Mouse (Mus musculus): ENCODE data around the gene Metap1d. TPM values are rescaled to one million over a fixed set of nuclear protein-coding genes. Genes with fewer than 3 reads are reported as not detected.

Gene Metap1d
- polyA plus RNA-seq, 1 experiment, result 1.4 TPM

- TF ChIP-seq TAL1 (IDR thresholded peaks at IDR 0.05; ENCODE audit: low read length) (no peak), GATA1 (IDR thresholded peaks at IDR 0.05; ENCODE audit: low read length) (no peak)
- Histone ChIP-seq H3K36me3 (ENCODE audit: control insufficient read depth) (peaks cover 4% of the 10 kb centered on the region; the same call in 1 of the 2 replicates), H3K27me3 (ENCODE audit: control insufficient read depth) (no peaks in the 10 kb centered on the region), H3K4me1 (ENCODE audit: control insufficient read depth) (peaks cover 5% of the 10 kb centered on the region), H3K4me3 (replicated peaks) (no peak overlapping the region), H3K9me3 (ENCODE audit: control insufficient read depth, low read length) (no peaks in the 10 kb centered on the region)
Observed at GRCm38 (mm10) chr2:71483046-71483716, 30.1 kb downstream of the Metap1d start.

GRCm38 (mm10) chr2:71483717-71484066 lies 30.6 kb downstream of the Metap1d start:
- no peaks in the 10 kb centered on the region for H3K27me3 ChIP-seq (ENCODE audit: control insufficient read depth)
- no peak overlapping the region for H3K4me3 ChIP-seq (replicated peaks)
- peaks cover 4% of the 10 kb centered on the region; the same call in 1 of the 2 replicates for H3K36me3 ChIP-seq (ENCODE audit: control insufficient read depth)
- TF ChIP-seq TAL1 (IDR thresholded peaks at IDR 0.05; ENCODE audit: low read length) (no peak), GATA1 (IDR thresholded peaks at IDR 0.05; ENCODE audit: low read length) (no peak)
- H3K9me3 ChIP-seq (ENCODE audit: control insufficient read depth, low read length), result no peaks in the 10 kb centered on the region
- peaks cover 5% of the 10 kb centered on the region for H3K4me1 ChIP-seq (ENCODE audit: control insufficient read depth)

GRCm38 (mm10) chr2:71491295-71491694 lies 38.2 kb downstream of the Metap1d start:
- no peaks in the 10 kb centered on the region for H3K27me3 ChIP-seq (ENCODE audit: control insufficient read depth)
- no peaks in the 10 kb centered on the region for H3K9me3 ChIP-seq (ENCODE audit: control insufficient read depth, low read length)
- no peak for TF ChIP-seq TAL1 (IDR thresholded peaks at IDR 0.05; ENCODE audit: low read length)
- TF ChIP-seq GATA1 (IDR thresholded peaks at IDR 0.05; ENCODE audit: low read length), result no peak
- no peak overlapping the region for H3K4me3 ChIP-seq (replicated peaks)
- H3K36me3 ChIP-seq (ENCODE audit: control insufficient read depth), result no peaks in the 10 kb centered on the region; the same call in 1 of the 2 replicates
- H3K4me1 ChIP-seq (ENCODE audit: control insufficient read depth), result peaks cover 3% of the 10 kb centered on the region

GRCm38 (mm10) chr2:71493161-71493683 lies 40.1 kb downstream of the Metap1d start:
- peaks cover 3% of the 10 kb centered on the region for H3K4me1 ChIP-seq (ENCODE audit: control insufficient read depth)
- no peaks in the 10 kb centered on the region for H3K9me3 ChIP-seq (ENCODE audit: control insufficient read depth, low read length)
- no peak for TF ChIP-seq TAL1 (IDR thresholded peaks at IDR 0.05; ENCODE audit: low read length)
- no peak for TF ChIP-seq GATA1 (IDR thresholded peaks at IDR 0.05; ENCODE audit: low read length)
- H3K27me3 ChIP-seq (ENCODE audit: control insufficient read depth), result no peaks in the 10 kb centered on the region
- H3K36me3 ChIP-seq (ENCODE audit: control insufficient read depth), result no peaks in the 10 kb centered on the region; the same call in 1 of the 2 replicates
- H3K4me3 ChIP-seq (replicated peaks), result no peak overlapping the region

- Histone ChIP-seq H3K27me3 (ENCODE audit: control insufficient read depth) (no peaks in the 10 kb centered on the region), H3K4me3 (replicated peaks) (no peak overlapping the region), H3K4me1 (ENCODE audit: control insufficient read depth) (peaks cover 3% of the 10 kb centered on the region; the same call in 1 of the 2 replicates), H3K9me3 (ENCODE audit: control insufficient read depth, low read length) (no peaks in the 10 kb centered on the region), H3K36me3 (ENCODE audit: control insufficient read depth) (no peaks in the 10 kb centered on the region; the same call in 1 of the 2 replicates)
- no peak for TF ChIP-seq TAL1 (IDR thresholded peaks at IDR 0.05; ENCODE audit: low read length)
- no peak for TF ChIP-seq GATA1 (IDR thresholded peaks at IDR 0.05; ENCODE audit: low read length)
Observed at GRCm38 (mm10) chr2:71494503-71494902, 41.4 kb downstream of the Metap1d start.

GRCm38 (mm10) chr2:71494971-71495370 lies 41.9 kb downstream of the Metap1d start:
- TF ChIP-seq TAL1 (IDR thresholded peaks at IDR 0.05; ENCODE audit: low read length) (no peak), GATA1 (IDR thresholded peaks at IDR 0.05; ENCODE audit: low read length) (no peak)
- Histone ChIP-seq H3K36me3 (ENCODE audit: control insufficient read depth) (no peaks in the 10 kb centered on the region), H3K9me3 (ENCODE audit: control insufficient read depth, low read length) (no peaks in the 10 kb centered on the region), H3K4me1 (ENCODE audit: control insufficient read depth) (peaks cover 3% of the 10 kb centered on the region; the same call in 1 of the 2 replicates), H3K27me3 (ENCODE audit: control insufficient read depth) (no peaks in the 10 kb centered on the region), H3K4me3 (replicated peaks) (no peak overlapping the region)

- no peaks in the 10 kb centered on the region for H3K27me3 ChIP-seq (ENCODE audit: control insufficient read depth)
- peaks cover 3% of the 10 kb centered on the region; the same call in 1 of the 2 replicates for H3K4me1 ChIP-seq (ENCODE audit: control insufficient read depth)
- H3K4me3 ChIP-seq (replicated peaks), result no peak overlapping the region
- 0 out of 2 replicates have a peak, but pooled peaks cover 2% of the 10 kb centered on the region for H3K36me3 ChIP-seq (ENCODE audit: control insufficient read depth)
- TF ChIP-seq TAL1 (IDR thresholded peaks at IDR 0.05; ENCODE audit: low read length) (no peak), GATA1 (IDR thresholded peaks at IDR 0.05; ENCODE audit: low read length) (no peak)
- no peaks in the 10 kb centered on the region for H3K9me3 ChIP-seq (ENCODE audit: control insufficient read depth, low read length)
Observed at GRCm38 (mm10) chr2:71497175-71497574, 44.1 kb downstream of the Metap1d start.

- TF ChIP-seq TAL1 (IDR thresholded peaks at IDR 0.05; ENCODE audit: low read length), result no peak
- no peaks in the 10 kb centered on the region for H3K9me3 ChIP-seq (ENCODE audit: control insufficient read depth, low read length)
- H3K4me3 ChIP-seq (replicated peaks), result no peak overlapping the region
- H3K4me1 ChIP-seq (ENCODE audit: control insufficient read depth), result peaks cover 5% of the 10 kb centered on the region
- H3K36me3 ChIP-seq (ENCODE audit: control insufficient read depth), result 0 out of 2 replicates have a peak, but pooled peaks cover 2% of the 10 kb centered on the region
- H3K27me3 ChIP-seq (ENCODE audit: control insufficient read depth), result no peaks in the 10 kb centered on the region
Observed at GRCm38 (mm10) chr2:71499276-71500230, 46.5 kb downstream of the Metap1d start.

- peaks cover 2% of the 10 kb centered on the region for H3K4me1 ChIP-seq (ENCODE audit: control insufficient read depth)
- H3K27me3 ChIP-seq (ENCODE audit: control insufficient read depth), result no peaks in the 10 kb centered on the region
- peaks cover 17% of the 10 kb centered on the region for H3K36me3 ChIP-seq (ENCODE audit: control insufficient read depth)
- TF ChIP-seq GATA1 (IDR thresholded peaks at IDR 0.05; ENCODE audit: low read length), result no peak
- TF ChIP-seq TAL1 (IDR thresholded peaks at IDR 0.05; ENCODE audit: low read length), result no peak
- no peak overlapping the region for H3K4me3 ChIP-seq (replicated peaks)
- H3K9me3 ChIP-seq (ENCODE audit: control insufficient read depth, low read length), result no peaks in the 10 kb centered on the region
Observed at GRCm38 (mm10) chr2:71504852-71505251, 51.8 kb downstream of the Metap1d start.
